Mouse (Mus musculus) telencephalon, adult 2 months (tissue): ENCODE measurements around the gene Zc3h7b.
"Not testable (repeated sequence)": the region's sequence is repeated elsewhere in the genome, so short reads cannot be mapped to it uniquely, and the experiment has no call there.

Experiments used
- DNase-seq: peaks from one replicate; pipeline ENCODE4 v3.0.0-alpha.2; 2011; ENCODE audit warnings: low read depth, low spot score

The Zc3h7b gene

DNA sequence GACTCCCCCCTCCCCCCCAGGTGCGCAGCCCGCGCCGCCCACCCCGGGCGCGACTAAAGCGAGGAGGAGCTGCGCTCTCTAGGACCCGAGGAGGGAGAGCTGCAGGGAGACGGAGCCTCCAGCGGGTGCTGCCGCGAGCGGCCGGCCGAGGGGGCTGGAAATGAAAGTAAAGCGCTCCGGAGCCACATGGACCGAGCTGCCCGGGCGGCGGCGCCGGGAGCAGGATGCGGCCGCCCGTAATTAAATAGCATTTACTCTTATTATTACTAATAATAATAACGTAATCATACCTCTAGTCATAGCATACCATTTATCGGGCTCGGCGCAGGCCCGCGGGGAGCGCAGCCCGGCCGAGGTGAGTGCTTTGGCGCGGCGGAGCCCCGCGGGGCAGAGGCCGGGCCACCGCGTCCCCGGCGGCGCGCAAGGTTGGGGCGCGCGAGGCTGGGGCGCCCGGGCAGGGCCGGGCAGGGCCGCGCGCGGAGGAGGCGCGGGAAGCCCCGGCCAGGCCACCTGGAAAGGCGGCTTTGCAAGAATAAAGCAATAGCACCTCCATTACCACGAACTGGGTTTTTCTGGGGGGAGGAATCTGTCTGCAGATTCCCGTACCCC is at the start of gene Zc3h7b, which contains the start of gene Rangap1:
Gene Zc3h7b, plus strand, starts transcription at position 66 of the 609 bp plus-strand sequence.
Gene Rangap1, minus strand, starts transcription at position 539 of the 609 bp plus-strand sequence.
- DNase-seq: no peak

- no peak for DNase-seq
These were observed 47.7 kb upstream of the Zc3h7b start, which contains the start of gene Chadl for GRCm38 (mm10) chr15:81697175-81697574. TSS of gene Chadl (minus strand) at chr15:81697287.

GRCm38 (mm10) chr15:81697847-81698246 is 47.0 kb upstream of the Zc3h7b start:
- DNase-seq: no peak

GRCm38 (mm10) chr15:81698532-81698931 is 46.3 kb upstream of the Zc3h7b start:
- DNase-seq: no peak

GRCm38 (mm10) chr15:81700161-81700560 is 44.7 kb upstream of the Zc3h7b start:
- DNase-seq: no peak

DNA sequence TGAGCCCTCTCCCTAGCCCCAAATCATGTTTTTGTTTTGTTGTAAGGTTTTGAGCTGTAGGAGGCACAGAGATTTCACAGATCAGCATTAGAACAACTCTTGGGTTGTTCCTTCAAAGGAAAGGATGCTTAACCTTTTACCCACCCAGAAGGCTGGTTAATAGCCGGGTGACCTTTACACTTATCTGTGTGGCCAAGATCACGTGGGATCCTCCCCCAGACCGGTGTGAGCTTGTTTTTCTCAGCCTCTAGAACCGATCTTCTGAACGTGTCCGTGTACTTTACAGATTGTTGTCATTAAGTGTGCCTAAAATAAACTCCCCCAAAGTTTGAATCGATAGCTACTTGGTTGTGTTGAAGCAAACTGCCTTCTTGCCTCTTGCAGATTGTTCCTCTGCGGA is 44.3 kb upstream of the Zc3h7b start:
- DNase-seq: no peak

DNA sequence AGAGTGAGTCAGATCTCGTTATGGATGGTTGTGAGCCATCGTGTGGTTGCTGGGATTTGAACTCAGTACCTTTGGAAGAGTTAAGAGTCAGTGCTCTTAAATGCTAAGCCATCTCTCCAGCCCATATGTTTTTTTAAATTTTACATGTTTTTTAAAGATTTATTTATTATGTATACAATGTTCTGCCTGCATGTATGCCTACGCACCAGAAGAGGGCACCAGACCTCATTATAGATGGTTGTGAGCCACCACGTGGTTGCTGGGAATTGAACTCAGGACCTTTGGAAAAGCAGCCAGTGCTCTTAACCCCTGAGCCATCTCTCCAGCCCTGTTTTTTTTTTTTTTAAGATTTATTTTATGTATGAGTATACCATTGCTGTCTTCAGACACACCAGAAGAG is 43.5 kb upstream of the Zc3h7b start:
- DNase-seq: not testable (repeated sequence)

- DNase-seq: no peak
These were observed 42.4 kb upstream of the Zc3h7b start for GRCm38 (mm10) chr15:81702306-81703093.

DNA sequence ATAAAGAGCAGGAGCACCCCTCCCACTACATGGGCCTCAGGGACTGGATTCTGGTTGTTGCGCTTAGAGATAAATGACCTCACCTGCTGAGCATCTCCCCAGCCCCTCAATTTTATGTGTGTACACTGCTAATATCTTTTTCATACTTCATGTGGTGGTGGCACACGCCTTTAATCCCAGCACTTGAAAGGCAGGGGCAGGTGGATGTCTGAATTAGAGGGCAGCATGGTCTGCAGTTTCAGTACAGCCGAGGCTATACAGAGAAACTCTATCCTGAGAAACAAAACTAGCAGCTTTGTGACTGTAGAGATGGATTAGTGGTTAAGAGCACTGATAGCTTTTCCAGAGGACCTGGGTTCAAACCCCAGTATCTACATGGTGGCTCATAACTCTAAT is 41.8 kb upstream of the Zc3h7b start:
- no peak for DNase-seq

DNA sequence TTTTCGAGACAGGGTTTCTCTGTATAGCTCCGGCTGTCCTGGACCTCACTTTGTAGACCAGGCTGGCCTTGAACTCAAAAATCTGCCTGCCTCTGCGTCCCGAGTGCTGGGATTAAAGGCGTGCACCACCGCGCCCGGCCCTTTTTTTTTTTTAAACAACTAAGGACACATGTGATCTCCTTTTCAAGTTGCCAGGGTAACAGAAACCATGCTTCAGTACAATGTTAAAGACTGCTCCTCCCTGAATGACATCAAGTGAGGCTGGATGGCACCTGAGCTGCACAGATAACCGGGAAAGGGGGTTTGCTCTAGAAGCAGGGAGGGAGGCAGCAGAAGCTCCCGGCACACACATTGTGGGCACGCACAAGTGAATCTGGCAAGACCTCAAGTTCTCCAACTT is 35.9 kb upstream of the Zc3h7b start:
- no peak for DNase-seq

GRCm38 (mm10) chr15:81709686-81710085 is 35.2 kb upstream of the Zc3h7b start:
- DNase-seq: no peak

- DNase-seq: no peak
These were observed 34.1 kb upstream of the Zc3h7b start for GRCm38 (mm10) chr15:81710801-81711200.

- DNase-seq: peak; percentile 60
These were observed 31.1 kb upstream of the Zc3h7b start for GRCm38 (mm10) chr15:81713742-81714141.

- DNase-seq: peak; percentile 90
These were observed 26.3 kb upstream of the Zc3h7b start for GRCm38 (mm10) chr15:81718336-81719138.

- DNase-seq: no peak
These were observed 25.7 kb upstream of the Zc3h7b start for GRCm38 (mm10) chr15:81719139-81719531.

- no peak for DNase-seq
These were observed 22.5 kb upstream of the Zc3h7b start for GRCm38 (mm10) chr15:81722361-81722760.

DNA sequence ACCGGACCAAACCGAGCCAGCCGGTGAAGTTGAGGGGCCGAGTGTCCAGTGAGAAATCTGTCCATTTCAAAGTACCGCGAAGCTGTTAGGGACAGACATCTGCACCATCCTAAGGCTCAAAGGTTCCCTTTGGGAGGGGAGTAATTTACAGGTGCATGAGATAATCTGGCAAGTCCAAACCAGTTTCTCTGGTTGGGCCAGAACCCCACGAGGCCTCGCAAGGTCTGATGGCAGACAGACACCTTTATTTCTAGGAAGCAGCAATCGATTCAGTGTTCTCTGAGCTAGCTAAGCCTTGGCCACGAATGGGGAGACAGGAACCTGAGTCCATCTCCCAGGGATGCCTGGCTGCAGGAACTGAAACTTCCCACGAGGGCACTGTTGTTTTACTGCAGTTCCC is 21.2 kb upstream of the Zc3h7b start:
- DNase-seq: no peak

GRCm38 (mm10) chr15:81725965-81726364 is 18.9 kb upstream of the Zc3h7b start:
- DNase-seq: no peak

DNA sequence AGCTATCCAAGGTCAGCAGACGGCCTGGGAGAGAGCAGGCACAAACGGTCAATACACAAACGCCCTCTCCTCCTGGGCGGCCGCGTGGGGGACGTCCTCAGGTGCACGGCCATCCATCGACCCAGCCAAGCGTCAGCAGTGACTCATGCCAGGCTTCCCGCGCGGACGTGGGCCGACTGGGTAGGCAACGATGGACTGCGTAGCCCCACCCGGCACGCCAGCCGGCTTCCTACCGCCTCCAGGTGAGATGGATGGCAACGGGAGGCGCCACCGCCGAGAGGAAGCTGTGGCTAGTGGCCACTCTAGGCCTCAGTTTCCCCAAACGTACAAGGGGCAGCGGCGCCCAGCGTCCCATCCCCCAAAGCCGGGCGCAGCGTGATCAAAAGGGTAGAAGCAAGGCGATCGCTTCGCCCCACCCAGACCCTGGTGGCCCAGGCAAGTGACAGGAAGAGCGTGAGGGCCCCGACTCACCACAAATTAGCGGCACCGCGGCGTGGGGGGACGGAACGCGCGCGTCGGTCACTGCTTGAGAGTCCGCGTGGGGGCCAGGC is 15.5 kb upstream of the Zc3h7b start:
- DNase-seq: no peak

GRCm38 (mm10) chr15:81729792-81730635 is 14.8 kb upstream of the Zc3h7b start:
- DNase-seq: peak; percentile 100

DNA sequence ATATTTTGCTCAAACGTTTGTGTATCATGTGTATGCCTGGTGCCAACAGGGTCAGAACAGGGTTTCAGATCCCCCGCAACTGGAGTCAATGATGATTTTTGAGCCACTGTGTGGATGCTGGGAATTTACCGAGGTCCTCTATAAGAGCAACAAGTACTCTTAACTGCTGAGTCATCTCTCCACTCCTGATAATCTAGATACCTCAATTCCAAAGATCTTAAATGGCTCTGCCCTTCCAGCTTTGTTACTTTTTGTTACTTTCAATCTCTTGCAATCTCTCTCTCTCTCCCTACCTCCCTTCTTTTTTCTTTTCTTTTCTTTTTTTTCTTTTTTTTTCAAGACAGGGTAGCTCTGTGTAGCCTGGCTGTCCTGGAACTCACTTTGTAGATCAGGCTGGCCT is 9.8 kb upstream of the Zc3h7b start:
- DNase-seq: no peak
